Mouse (Mus musculus) lung, postnatal 0 days (tissue): ENCODE results near the gene Cog5.

ENCODE experiments used
- CTCF ChIP-seq: IDR thresholded peaks from 2 replicates; pipeline ENCODE4 v1.5.1; 2016; ENCODE audit warnings: antibody characterized with exemption, mild to moderate bottlenecking
- EP300 ChIP-seq: IDR thresholded peaks from 2 replicates; pipeline ENCODE4 v1.6.1; 2016; ENCODE audit warnings: antibody characterized with exemption, mild to moderate bottlenecking, control low read depth

DNA sequence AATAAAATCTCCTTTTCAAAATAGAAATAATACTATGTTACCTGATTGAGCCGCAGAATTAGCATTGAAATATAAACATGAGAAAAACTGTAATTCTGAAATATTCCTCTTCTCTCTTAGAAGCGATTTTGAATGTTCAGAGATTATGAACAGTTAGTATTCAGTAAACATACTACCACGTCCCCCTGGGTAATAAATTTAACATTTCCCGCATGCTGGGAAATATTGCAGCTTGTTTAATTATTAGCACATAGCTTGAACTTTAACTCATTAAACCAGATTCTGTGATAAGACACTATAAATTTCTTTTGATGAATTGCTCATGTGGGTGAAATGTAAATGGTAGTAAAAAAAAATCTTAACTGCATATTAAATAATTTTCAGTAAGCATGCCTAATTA is 58.1 kb downstream of the Cog5 start:
- TF ChIP-seq EP300 (no peak), CTCF (no peak)
